Mouse (Mus musculus): ENCODE data around the gene Lce1c. TPM values are rescaled to one million over a fixed set of nuclear protein-coding genes. Genes with fewer than 3 reads are reported as not detected.

Lce1c gene
- polyA plus RNA-seq, 1 experiment from 2014 or later, result not detected

DNA sequence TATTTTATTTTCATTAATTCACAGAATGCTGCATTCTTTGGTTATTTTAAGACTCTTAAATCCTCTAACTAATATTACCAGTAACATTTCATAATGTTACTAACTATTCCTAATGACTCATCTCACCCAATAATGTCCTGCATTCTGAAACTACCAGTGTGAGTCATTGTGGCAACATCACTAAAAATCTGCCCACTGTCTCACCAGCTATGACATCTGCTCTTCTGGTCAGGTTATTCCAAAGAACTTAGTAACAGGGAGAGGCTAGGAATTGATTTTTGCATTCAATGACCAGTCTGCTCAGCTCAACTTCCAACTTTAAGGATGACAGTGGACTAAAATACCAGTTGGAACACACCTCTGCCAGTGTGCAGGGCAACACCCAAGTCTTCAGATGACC, 12.6 kb downstream of the Lce1c start:
- no peak overlapping the region for H3K27ac ChIP-seq (replicated peaks; ENCODE audit: low read depth, low read length)
- H3K4me3 ChIP-seq (replicated peaks; ENCODE audit: low read depth, low read length), result no peak overlapping the region
- no peaks in the 10 kb centered on the region for H3K27me3 ChIP-seq (ENCODE audit: control insufficient read depth, insufficient read depth, low read length)
- H3K9me3 ChIP-seq (ENCODE audit: control insufficient read depth, low read length), result no peaks in the 10 kb centered on the region
- no peak overlapping the region for H3K9ac ChIP-seq (replicated peaks; ENCODE audit: low read length)
- DNase-seq (no peak), ATAC-seq (ENCODE audit: low FRiP score, low TSS enrichment) (no peak)
- H3K4me2 ChIP-seq (ENCODE audit: low read length), result no peak overlapping the region
- no peaks in the 10 kb centered on the region for H3K36me3 ChIP-seq (ENCODE audit: control insufficient read depth, insufficient read depth, low read length)
- no peaks in the 10 kb centered on the region for H3K4me1 ChIP-seq (ENCODE audit: control insufficient read depth, insufficient read depth, low read length)

DNA sequence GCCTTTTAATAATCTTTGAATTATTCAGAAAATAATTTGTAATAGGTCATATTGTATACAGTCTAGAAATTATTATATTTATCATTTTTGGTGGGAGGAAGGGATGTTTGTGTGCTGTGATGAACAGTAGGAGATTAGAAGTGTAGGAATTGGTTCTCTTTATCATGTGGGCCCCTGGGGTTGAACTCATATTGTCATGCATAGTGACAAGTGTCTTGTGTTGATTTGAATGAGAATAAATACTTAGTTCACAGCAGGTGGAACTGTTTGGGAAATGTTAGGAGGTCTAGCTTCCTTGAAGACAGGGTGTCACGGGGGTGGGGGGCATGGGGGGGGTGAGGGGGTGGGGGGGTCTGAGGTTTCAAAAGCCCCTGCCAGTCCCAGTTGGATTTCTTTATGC, 15.6 kb downstream of the Lce1c start:
- Histone ChIP-seq H3K4me1 (ENCODE audit: control insufficient read depth, insufficient read depth, low read length) (no peaks in the 10 kb centered on the region), H3K4me2 (ENCODE audit: low read length) (no peak overlapping the region), H3K27me3 (ENCODE audit: control insufficient read depth, insufficient read depth, low read length) (no peaks in the 10 kb centered on the region), H3K9ac (replicated peaks; ENCODE audit: low read length) (no peak overlapping the region), H3K9me3 (ENCODE audit: control insufficient read depth, low read length) (no peaks in the 10 kb centered on the region), H3K4me3 (replicated peaks; ENCODE audit: low read depth, low read length) (no peak overlapping the region), H3K36me3 (ENCODE audit: control insufficient read depth, insufficient read depth, low read length) (no peaks in the 10 kb centered on the region), H3K27ac (replicated peaks; ENCODE audit: low read depth, low read length) (no peak overlapping the region)
- WGBS, result 12% methylated on average over 1 of the region's 1 CpGs
- ATAC-seq (ENCODE audit: low FRiP score, low TSS enrichment) (no peak), DNase-seq (no peak)

DNA sequence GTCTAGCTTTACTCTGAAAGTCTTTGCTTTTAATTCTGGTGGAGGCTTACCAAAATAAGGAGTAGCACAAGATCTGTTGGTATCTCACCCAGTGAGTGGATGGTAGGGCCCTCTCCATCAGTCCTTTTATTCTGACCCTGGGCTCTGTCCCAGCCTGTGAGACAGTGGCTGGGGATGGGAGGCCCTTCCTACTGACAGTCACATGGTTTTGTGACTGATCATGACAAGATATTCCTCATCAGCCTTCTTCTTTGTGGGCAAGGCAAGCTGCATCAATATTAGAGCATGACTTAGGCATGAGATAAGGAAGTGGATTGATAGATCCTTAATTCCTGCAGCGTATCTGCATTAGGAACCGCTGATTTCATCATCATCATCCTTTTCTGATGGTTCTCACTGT, 29.9 kb downstream of the Lce1c start, which contains the start of gene Lce1e:
Lce1e (minus strand) TSS at position 101 of the 400 bp plus-strand sequence.
- Histone ChIP-seq H3K36me3 (ENCODE audit: control insufficient read depth, insufficient read depth, low read length) (no peaks in the 10 kb centered on the region), H3K4me3 (replicated peaks; ENCODE audit: low read depth, low read length) (no peak within 1 kb of the TSS), H3K9me3 (ENCODE audit: control insufficient read depth, low read length) (no peaks in the 10 kb centered on the region), H3K4me2 (ENCODE audit: low read length) (no peak within 1 kb of the TSS), H3K4me1 (ENCODE audit: control insufficient read depth, insufficient read depth, low read length) (no peaks in the 10 kb centered on the region), H3K27ac (replicated peaks; ENCODE audit: low read depth, low read length) (no peak within 1 kb of the TSS), H3K9ac (replicated peaks; ENCODE audit: low read length) (no peak within 1 kb of the TSS), H3K27me3 (ENCODE audit: control insufficient read depth, insufficient read depth, low read length) (no peaks in the 10 kb centered on the region)
- DNase-seq (no peak), ATAC-seq (ENCODE audit: low FRiP score, low TSS enrichment) (no peak)
- WGBS, result 84% methylated on average over 2 of the region's 2 CpGs

DNA sequence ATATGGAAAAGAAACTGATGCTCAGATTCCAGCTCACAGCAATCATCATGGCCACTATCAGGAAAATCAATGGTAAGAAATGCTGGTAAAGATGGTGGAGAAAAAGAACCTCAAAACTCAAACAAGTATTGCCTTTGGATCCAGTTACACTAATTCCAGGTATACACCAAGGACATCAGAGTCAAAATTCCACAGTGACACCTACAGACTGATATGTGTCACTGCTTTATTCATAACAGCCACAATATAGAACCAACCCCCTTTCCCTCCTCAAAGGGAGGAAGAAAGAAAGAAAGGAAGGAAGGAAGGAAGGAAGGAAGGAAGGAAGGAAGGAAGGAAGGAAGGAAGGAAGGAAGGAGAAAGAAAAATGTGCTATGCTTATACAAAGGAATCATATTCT, 36.1 kb downstream of the Lce1c start:
- ATAC-seq (ENCODE audit: low FRiP score, low TSS enrichment) (no peak), DNase-seq (peak; percentile 9)
- Histone ChIP-seq H3K4me2 (ENCODE audit: low read length) (no peak overlapping the region), H3K27ac (replicated peaks; ENCODE audit: low read depth, low read length) (no peak overlapping the region), H3K36me3 (ENCODE audit: control insufficient read depth, insufficient read depth, low read length) (no peaks in the 10 kb centered on the region), H3K9ac (replicated peaks; ENCODE audit: low read length) (no peak overlapping the region), H3K27me3 (ENCODE audit: control insufficient read depth, insufficient read depth, low read length) (no peaks in the 10 kb centered on the region), H3K9me3 (ENCODE audit: control insufficient read depth, low read length) (no peaks in the 10 kb centered on the region), H3K4me1 (ENCODE audit: control insufficient read depth, insufficient read depth, low read length) (no peaks in the 10 kb centered on the region), H3K4me3 (replicated peaks; ENCODE audit: low read depth, low read length) (no peak overlapping the region)

DNA sequence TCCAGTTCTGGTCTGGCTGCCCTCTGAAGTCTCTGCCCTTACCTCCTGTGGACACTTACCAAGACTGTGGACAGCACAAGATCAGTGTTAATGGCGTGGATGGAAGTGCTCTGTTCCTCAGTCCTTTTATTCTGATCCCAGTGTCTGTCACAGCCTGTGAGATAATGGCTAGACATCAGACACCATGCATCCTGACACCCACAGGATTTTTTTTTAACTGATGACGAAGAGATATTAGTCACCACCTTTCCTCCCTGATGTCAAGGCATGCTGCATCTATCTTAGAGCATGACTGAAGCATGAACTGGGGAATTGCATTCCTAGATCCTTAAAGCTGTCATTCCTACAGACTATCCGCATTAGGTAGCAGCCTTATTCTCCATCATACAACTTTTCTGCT, 41.2 kb downstream of the Lce1c start, which contains the start of gene Lce1f:
Lce1f (minus strand) TSS at position 101 of the 400 bp plus-strand sequence.
- H3K4me3 ChIP-seq (replicated peaks; ENCODE audit: low read depth, low read length), result no peak within 1 kb of the TSS
- H3K9ac ChIP-seq (replicated peaks; ENCODE audit: low read length), result no peak within 1 kb of the TSS
- H3K9me3 ChIP-seq (ENCODE audit: control insufficient read depth, low read length), result no peaks in the 10 kb centered on the region
- H3K27me3 ChIP-seq (ENCODE audit: control insufficient read depth, insufficient read depth, low read length), result no peaks in the 10 kb centered on the region
- ATAC-seq (ENCODE audit: low FRiP score, low TSS enrichment) (no peak), DNase-seq (no peak)
- no peaks in the 10 kb centered on the region for H3K4me1 ChIP-seq (ENCODE audit: control insufficient read depth, insufficient read depth, low read length)
- 80% methylated on average over 3 of the region's 3 CpGs for WGBS
- H3K27ac ChIP-seq (replicated peaks; ENCODE audit: low read depth, low read length), result no peak within 1 kb of the TSS
- H3K36me3 ChIP-seq (ENCODE audit: control insufficient read depth, insufficient read depth, low read length), result no peaks in the 10 kb centered on the region
- no peak within 1 kb of the TSS for H3K4me2 ChIP-seq (ENCODE audit: low read length)

DNA sequence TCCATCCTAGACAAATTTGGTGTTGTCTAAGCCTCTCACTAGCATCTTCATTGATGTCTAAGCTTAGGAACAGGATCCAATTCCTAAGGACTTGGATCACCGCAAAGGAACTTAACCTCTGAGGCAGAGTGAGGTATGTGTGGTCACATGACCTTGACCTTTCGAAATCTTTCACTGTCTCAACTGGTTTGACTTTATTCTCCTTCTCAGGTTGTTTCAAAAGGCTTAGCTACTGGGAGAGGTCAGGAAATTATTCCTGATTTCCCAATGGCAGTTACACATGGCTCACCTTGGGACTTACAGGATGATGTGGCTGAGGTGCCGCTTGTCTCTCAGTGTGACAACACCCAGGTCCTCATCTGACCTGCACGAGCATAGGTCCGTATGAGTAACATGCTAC, 43.6 kb downstream of the Lce1c start:
- ATAC-seq (ENCODE audit: low FRiP score, low TSS enrichment) (no peak), DNase-seq (no peak)
- Histone ChIP-seq H3K27me3 (ENCODE audit: control insufficient read depth, insufficient read depth, low read length) (no peaks in the 10 kb centered on the region), H3K4me3 (replicated peaks; ENCODE audit: low read depth, low read length) (no peak overlapping the region), H3K4me1 (ENCODE audit: control insufficient read depth, insufficient read depth, low read length) (no peaks in the 10 kb centered on the region), H3K4me2 (ENCODE audit: low read length) (no peak overlapping the region), H3K27ac (replicated peaks; ENCODE audit: low read depth, low read length) (no peak overlapping the region), H3K9ac (replicated peaks; ENCODE audit: low read length) (no peak overlapping the region), H3K9me3 (ENCODE audit: control insufficient read depth, low read length) (no peaks in the 10 kb centered on the region), H3K36me3 (ENCODE audit: control insufficient read depth, insufficient read depth, low read length) (no peaks in the 10 kb centered on the region)
- WGBS, result 92% methylated on average over 5 of the region's 5 CpGs

Other genes with a start within 250 kb of the Lce1c start
- 6.2 and 6.3 TPM in 2 replicates for gene Gm9774, start 249.8 kb upstream of the Lce1c start, polyA plus RNA-seq (2014; fragmentation: Nextera tagmentation; extraction: Ambion mirVana)
- not detected in 2 replicates for gene Sprr2k, start 246.7 kb upstream of the Lce1c start, polyA plus RNA-seq (2014; fragmentation: Nextera tagmentation; extraction: Ambion mirVana)
- not detected in 2 replicates for gene Sprr1b, start 240.5 kb upstream of the Lce1c start, polyA plus RNA-seq (2014; fragmentation: Nextera tagmentation; extraction: Ambion mirVana)
- gene Sprr3, start 220.5 kb upstream of the Lce1c start, polyA plus RNA-seq (2014; fragmentation: Nextera tagmentation; extraction: Ambion mirVana), result not detected in 2 replicates
- not detected in 2 replicates for gene Sprr1a, start 193.4 kb upstream of the Lce1c start, polyA plus RNA-seq (2014; fragmentation: Nextera tagmentation; extraction: Ambion mirVana)
- not detected in 2 replicates for gene Sprr4, start 178.8 kb upstream of the Lce1c start, polyA plus RNA-seq (2014; fragmentation: Nextera tagmentation; extraction: Ambion mirVana)
- not detected in 2 replicates for gene 2310046K23Rik, start 144.7 kb upstream of the Lce1c start, polyA plus RNA-seq (2014; fragmentation: Nextera tagmentation; extraction: Ambion mirVana)
- gene Ivl, start 105.5 kb upstream of the Lce1c start, polyA plus RNA-seq (2014; fragmentation: Nextera tagmentation; extraction: Ambion mirVana), result not detected in 2 replicates
- gene Smcp, start 90.2 kb upstream of the Lce1c start, polyA plus RNA-seq (2014; fragmentation: Nextera tagmentation; extraction: Ambion mirVana), result not detected in 2 replicates
- gene 2210017I01Rik, start 71.8 kb upstream of the Lce1c start, polyA plus RNA-seq (2014; fragmentation: Nextera tagmentation; extraction: Ambion mirVana), result not detected in 2 replicates
- gene Lce6a, start 57.6 kb upstream of the Lce1c start, polyA plus RNA-seq (2014; fragmentation: Nextera tagmentation; extraction: Ambion mirVana), result not detected in 2 replicates
- gene Lce1a1, start 30.9 kb upstream of the Lce1c start, polyA plus RNA-seq (2014; fragmentation: Nextera tagmentation; extraction: Ambion mirVana), result not detected in 2 replicates
- gene Lce1b, start 22.3 kb upstream of the Lce1c start, polyA plus RNA-seq (2014; fragmentation: Nextera tagmentation; extraction: Ambion mirVana), result not detected in 2 replicates
- gene Lce1a2, start 8.9 kb upstream of the Lce1c start, polyA plus RNA-seq (2014; fragmentation: Nextera tagmentation; extraction: Ambion mirVana), result not detected in 2 replicates
- not detected in 2 replicates for gene Lce1d, start 8.0 kb downstream of the Lce1c start, polyA plus RNA-seq (2014; fragmentation: Nextera tagmentation; extraction: Ambion mirVana)
- gene Lce1e, start 29.8 kb downstream of the Lce1c start, polyA plus RNA-seq (2014; fragmentation: Nextera tagmentation; extraction: Ambion mirVana), result not detected in 2 replicates
- not detected in 2 replicates for gene Lce1f, start 41.1 kb downstream of the Lce1c start, polyA plus RNA-seq (2014; fragmentation: Nextera tagmentation; extraction: Ambion mirVana)
- gene Gm38119, start 59.8 kb downstream of the Lce1c start, polyA plus RNA-seq (2014; fragmentation: Nextera tagmentation; extraction: Ambion mirVana), result not detected in 2 replicates
- gene Lce1g, start 73.1 kb downstream of the Lce1c start, polyA plus RNA-seq (2014; fragmentation: Nextera tagmentation; extraction: Ambion mirVana), result not detected in 2 replicates
- not detected in 2 replicates for gene Lce1h, start 85.8 kb downstream of the Lce1c start, polyA plus RNA-seq (2014; fragmentation: Nextera tagmentation; extraction: Ambion mirVana)
- not detected in 2 replicates for gene Lce1i, start 99.7 kb downstream of the Lce1c start, polyA plus RNA-seq (2014; fragmentation: Nextera tagmentation; extraction: Ambion mirVana)
- not detected in 2 replicates for gene Lce1j, start 111.3 kb downstream of the Lce1c start, polyA plus RNA-seq (2014; fragmentation: Nextera tagmentation; extraction: Ambion mirVana)
- gene Lce1k, start 128.6 kb downstream of the Lce1c start, polyA plus RNA-seq (2014; fragmentation: Nextera tagmentation; extraction: Ambion mirVana), result not detected in 2 replicates
- gene Kprp, start 148.0 kb downstream of the Lce1c start, polyA plus RNA-seq (2014; fragmentation: Nextera tagmentation; extraction: Ambion mirVana), result not detected in 2 replicates
- gene Lce1l, start 172.0 kb downstream of the Lce1c start, polyA plus RNA-seq (2014; fragmentation: Nextera tagmentation; extraction: Ambion mirVana), result not detected in 2 replicates
- gene 2310050C09Rik, start 191.0 kb downstream of the Lce1c start, polyA plus RNA-seq (2014; fragmentation: Nextera tagmentation; extraction: Ambion mirVana), result not detected in 2 replicates
- gene Lce3a, start 247.0 kb downstream of the Lce1c start, polyA plus RNA-seq (2014; fragmentation: Nextera tagmentation; extraction: Ambion mirVana), result not detected in 2 replicates

Measured in midbrain, embryonic 14.5 days (tissue).